Mouse (Mus musculus) embryo, embryonic 10.5 days (tissue): ENCODE measurements around the gene Vcan.

Source experiments
- DNase-seq: peaks from one replicate; pipeline ENCODE4 v3.0.0-alpha.2; 2015; ENCODE audit warnings: low spot score

The Vcan gene

DNA sequence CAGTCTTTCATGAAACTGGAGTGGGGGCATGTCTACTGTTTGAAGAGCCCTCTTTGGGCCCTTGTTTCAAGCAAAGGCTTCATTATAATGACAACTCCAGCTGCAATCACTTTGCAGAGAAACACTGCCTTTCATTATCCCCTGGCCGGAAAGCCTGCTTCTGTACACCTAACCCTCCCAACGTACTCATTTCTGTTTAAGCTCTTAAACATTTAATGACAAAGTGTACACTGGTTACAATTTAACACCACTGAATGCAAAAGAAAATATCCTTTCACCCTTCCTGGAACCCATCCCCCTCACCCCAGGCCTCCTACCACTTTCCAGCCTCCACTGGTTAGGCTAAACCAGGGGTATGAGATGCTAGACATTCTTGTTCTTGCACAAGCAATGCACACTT, 15.8 kb downstream of the Vcan start:
- DNase-seq: peak; percentile 23

DNA sequence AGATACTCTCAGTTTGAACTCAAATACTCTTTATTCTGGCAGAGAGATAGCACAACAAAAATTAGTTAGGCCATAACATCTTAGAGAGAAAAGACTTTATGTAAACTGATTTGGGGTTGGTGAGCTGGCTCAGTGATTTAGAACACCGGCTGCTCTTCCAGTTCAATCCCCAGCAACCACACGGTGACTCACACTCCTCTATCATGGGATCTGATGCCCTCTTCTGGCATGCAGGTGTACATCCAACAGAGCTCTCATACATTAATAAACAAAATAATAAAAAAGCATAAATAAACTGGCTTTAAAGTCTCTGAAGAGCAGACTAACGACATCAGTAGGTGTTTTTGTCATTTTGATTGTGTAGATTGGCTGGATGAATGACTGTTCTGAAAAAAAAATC, 21.8 kb downstream of the Vcan start:
- DNase-seq: no peak

DNA sequence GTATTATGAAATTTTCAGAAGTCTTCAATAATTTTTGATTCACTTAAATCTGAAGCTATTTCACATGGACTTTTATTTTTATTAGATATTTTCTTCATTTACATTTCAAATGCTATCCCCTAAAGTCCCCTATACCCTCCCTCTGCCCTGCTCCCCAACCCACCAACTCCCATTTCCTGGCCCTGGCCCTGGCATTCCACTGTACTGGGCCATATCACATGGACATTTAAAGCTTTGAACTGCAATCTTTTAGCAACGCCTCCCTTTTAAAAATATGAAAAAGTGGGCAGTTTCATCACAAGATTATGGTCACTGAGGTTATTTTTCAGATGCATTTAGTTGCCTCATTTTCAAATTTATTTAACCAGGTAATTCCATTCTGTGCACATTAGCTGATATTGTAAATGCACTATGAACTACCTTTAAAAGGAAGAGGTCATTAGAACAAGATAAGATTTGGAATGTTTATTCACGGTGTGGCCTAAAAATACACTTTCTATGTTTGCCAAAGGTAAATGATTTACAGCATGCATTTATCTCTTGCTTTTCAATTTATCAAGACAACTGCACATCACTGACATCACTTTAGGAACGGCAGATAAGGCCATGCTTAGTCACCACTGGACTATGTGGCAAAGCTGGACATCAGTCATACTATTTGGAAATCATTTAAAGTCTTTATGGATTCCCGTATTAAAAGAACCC, 32.7 kb downstream of the Vcan start:
- DNase-seq: no peak

DNA sequence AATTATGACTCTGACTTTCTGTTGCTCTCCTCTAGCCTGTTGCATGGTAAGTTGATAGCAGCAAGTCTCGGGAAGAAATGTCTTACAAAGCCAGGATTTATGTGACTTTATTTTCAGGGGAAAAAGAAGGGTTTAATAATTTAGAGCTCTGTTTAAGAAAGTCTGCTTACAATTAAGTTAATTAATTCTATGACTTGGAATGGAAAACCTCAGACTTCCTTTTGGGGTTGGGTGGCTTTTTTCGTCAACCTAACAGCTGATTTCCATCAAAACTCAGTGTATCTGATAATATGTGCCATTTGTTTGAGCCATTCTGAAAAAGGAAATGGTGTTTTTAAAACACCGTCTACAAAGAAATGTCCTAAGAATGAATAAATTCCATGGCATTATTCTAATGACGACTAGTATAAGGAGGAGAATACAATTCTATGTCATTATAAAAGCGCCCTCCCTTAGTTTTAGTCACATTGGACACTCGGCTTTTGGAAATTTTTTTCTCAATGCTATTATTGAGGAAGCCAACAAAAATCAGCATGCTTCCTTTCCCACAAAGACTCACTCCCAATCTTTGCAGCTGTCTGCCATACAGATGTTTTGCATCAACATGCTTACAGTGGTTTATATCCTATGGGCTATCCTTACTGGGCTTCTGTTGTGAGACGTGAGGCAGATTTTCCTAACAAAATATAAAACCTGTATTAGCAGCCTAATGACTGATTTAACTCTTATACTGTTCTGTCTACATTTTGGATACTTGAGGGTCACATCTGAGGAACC, 34.0 kb downstream of the Vcan start:
- DNase-seq: no peak

DNA sequence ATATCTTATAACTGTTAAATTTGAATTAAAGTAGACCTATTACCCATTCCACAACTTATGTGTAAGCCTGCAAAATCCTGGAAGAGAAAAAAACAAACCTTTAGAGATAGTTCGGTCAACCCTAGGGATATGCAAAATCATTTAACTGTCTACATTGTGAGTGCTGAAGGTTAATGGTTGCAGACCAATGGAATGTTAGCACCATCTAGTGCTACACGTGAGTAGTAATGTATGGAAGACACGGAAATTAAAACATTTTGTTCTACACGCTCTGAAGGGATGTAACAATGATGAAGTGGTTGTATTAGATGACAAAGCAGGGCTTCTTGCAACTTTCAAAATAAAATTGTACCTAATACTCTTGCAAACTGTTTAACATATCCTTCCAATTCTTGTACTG, 39.9 kb downstream of the Vcan start:
- DNase-seq: no peak

DNA sequence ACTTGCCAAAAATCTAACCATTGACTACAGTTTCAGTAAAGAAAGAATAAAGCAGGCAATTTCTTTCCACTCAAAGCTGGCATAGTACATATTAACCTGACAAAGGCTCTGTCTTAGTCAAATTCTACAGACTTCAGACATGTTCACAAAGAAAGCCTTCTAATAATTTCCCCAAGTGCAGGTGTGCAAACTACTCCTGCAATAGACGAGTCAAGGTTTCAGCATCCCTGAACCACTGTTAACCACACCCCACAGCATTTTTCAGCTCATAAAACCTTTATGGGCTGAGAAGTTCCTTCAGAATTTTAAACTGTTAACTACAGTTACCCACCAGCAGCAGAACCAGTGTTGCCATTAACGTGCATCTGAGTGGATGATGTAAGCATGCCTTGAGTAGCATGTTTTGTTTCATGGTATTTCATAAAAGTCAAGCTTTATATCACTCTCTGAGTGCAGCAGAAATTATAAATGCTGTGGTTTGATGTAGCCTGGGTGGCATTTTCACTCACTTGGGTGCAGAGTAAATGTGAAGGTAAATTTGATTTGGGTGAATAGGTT, 42.2 kb downstream of the Vcan start:
- no peak for DNase-seq

DNA sequence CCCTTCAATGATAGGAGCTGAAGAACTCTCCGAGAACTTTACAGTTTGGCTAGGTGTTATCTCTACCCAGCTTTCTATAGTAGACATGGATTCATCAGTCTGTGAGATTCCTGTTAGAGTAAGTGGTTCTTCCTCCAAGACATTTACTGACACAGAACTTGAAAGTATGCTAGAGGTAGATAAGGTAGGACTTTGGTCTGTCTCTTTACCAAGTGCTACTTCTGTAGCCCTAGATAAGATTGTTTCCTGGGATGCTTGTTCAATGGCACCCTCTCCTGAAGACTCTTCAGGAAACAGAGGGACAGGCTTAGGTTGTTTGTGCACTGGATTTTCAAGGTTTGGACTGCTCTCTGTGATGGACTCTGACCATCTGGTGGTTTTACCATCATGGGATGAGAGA, 49.7 kb downstream of the Vcan start:
- DNase-seq: no peak

DNA sequence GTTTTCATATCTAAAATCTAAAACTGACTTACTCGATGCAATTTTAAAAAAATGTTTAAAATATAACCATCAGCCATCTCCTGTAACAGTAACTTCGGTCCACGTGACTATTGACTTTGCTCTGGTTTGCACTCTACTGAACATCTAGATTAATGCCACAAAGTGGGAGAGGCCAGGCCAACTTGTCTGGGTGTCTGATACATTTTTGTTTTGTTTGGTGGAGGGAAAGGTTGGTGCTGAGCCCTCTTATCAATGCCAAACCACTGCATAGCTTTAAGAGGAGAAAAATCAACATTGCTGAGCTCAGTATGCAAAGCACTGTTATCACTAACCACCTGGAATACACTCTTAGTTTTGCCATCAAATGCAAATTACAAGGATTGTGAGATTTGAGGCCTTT, 58.8 kb downstream of the Vcan start:
- DNase-seq: no peak

DNA sequence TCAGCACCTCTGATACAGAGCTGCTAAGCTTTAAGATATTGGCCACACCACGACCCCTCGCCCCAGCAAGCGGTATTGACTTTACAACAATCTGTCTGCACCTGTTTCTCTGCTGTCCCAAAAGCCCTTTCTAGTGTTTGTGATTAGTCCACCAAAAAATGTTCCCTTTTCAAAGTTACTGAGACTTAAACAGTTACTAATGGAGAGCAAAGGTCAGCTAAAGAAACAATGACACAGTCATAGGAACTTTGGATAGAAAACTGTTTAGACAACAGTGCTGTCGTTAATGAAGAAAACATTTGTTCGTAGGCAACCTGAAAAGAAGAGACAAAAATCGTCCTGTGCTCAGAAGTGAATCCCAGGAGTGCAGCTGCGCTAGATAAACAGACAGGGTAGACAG, 60.1 kb downstream of the Vcan start:
- no peak for DNase-seq

DNA sequence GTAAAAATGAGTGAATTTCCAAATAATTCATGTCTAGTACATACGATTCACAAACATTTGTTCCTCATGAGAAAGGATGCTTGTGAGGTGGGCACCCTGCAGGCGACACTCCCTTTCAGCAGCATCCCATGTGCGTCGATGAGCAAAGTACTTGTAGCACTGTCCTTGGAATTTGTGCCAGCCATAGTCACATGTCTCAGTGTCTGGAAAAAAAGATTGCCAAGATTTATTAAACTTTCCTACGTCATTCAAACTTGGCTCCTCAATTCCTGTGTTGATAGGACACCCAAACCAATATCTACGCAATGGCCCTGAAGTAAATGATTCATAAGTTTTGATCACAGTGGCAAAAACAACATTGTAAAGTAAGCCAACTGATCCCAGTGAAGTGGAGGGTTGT, 62.6 kb downstream of the Vcan start:
- no peak for DNase-seq

DNA sequence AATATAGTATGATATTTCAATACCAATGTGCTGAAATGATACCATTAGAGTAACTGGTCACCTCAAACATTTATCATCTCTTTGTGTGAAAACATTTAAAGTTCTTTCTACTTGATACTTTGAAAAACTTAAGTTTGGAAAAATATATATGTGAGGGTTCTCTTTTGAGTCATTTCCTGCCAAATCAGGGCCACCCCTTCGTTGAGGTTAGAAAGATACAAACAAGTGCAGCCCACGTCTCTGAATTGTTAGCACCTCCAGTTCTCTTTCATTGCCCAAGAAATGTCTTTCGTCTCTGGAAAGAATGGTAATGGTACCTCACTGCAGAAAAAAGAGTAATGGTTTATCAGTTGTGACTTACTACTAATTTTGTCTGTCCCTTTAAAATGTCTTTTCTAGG, 71.8 kb downstream of the Vcan start:
- DNase-seq: no peak

DNA sequence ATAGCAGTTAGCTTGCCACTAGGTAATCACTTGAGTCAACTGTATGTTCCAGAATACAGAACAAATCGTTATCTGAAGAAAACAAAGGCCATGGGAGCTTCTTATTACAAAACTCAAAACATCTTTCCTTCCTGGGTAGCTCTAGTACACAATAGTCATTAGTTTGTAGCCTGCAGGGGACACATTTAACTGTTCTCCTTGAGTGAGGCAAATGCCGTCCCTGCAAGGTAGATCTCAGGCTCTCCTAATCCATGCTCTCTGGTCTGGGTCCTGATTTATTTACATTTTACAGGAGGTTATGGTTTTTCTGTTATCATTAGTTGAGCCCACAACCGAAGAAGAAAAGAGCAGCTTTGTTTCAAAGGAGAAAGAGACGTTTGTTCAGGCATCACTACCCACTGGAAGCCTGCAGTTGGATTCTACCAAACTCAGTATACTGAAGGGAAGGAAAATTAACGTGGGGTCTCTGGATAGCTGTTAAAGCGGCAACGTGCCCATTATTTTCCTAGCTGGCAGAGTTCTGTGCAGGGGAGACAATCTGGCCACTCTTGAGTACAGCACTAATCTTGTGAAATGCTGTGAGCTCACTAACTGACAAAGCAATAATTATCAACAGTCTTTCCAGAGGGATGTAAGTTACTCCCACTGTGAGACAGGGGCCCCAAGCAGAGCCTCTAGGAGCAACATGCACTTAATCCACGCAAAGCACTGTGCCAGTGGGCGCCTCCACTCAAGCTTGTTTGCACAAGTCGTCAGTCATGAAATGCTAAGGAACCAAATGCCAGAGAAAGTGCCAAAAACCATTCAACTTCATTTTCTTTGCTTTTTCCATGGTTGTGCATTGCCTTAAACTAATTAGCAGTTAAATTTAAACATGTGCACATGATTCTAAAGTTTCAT, 73.1 kb downstream of the Vcan start:
- DNase-seq: no peak

DNA sequence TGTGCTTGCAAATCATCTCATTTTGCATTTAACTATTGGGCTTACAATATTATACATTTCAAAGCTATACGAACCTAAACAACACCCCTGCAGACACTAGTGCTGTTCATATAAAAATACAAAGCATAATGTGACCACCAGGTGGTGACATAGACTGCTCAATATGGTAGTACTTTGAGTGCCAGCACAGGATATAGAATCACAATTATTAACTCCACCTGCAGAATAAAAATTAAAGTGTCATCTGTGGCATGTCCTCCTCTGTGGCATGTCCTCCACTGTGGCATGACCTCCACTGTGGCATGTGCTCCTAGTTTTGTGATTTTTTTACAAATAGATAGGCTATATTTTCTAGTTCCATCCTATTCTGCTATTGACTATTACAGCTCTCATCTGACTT, 74.2 kb downstream of the Vcan start:
- DNase-seq: peak; percentile 51

DNA sequence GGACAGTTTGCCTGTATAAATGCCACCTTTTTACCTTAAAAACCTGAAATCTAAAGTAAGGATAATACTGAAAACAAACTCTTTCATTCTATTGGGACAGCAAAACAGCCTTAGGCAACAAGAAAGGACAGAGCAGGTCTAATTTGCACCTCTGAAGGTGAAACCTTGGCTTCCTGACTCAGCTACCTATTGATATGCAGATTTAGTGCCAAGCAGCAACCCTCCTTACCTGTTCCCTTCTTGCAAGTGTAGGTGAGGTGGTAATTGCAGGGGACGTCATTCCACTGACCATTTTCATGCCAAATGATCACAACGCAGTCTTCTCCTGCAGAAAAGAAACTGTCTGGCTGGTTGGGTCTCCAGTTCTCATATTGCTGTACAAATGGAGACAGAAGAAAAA, 80.6 kb downstream of the Vcan start:
- no peak for DNase-seq

DNA sequence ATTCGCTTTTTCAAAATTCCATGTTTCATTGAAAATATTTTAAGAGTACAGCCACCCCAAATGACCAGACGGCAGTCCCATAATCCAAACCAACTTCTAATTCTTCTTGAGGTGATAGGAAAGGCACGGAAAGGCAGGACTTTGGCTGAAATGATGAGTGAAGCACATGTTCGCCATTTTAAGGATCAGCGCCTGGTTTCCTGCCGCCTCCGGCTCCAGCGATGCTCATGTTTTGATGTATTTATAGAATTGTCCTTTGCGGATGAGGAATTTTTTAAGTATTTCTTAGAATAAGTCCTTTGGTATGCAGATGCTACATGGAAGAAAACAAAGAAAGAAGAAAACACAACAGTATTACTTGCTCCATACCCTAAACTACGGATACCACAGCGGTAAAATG, 85.3 kb downstream of the Vcan start:
- no peak for DNase-seq

DNA sequence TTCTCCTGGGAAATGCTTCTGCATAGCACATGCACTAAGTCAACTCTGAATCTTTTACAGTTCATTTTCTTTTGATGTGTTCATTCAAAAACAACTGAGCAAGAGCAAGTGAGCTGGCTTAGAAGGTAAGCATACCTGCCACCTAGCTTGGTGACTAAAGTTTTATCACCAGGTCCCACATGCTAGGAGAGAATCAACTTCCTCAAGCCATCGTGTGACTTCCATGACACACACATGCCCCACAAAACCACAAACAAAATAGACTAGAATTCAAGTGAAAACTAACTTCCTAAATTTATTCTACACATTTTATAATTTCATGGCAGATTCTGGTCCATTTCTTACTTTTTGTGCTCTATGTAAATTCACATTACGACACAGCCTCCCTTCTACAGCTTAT, 89.0 kb downstream of the Vcan start:
- no peak for DNase-seq

DNA sequence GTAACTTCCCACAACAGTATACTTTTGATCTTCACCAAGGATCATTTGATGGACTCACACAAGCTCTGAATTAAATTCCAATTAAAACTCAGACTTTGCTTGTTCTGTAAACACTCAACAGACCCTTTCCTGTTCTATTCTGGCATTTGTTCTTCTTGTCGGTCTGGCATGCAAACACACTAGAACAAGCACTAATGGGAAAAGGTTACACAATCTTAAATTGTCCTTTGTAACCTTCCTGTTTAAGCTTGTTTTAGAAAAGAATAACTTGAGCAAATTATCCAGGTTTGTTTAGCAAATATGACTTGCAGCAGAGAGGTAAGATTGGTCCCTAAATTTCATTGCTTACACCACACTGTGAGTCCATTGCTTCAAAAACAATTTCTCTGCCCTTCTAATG, 89.5 kb downstream of the Vcan start:
- DNase-seq: no peak

DNA sequence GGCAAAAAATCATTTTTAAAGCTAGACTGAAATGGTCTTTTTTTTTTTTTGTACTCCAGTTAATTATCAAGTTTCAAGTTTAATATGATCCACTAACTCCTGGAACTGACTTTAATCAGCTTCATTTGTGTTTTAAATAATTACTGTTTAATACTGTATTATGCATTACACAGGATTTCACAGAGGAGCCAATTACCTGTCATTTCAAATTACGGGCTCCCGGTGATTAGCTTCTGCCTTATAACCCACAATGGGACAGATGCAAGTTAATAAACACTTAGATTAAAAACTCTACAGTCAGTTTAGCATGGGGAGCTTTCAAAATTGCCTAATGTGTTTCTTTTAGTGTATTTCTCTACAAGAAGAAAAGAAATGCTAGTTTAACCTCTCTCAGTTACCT, 96.7 kb downstream of the Vcan start:
- no peak for DNase-seq

DNA sequence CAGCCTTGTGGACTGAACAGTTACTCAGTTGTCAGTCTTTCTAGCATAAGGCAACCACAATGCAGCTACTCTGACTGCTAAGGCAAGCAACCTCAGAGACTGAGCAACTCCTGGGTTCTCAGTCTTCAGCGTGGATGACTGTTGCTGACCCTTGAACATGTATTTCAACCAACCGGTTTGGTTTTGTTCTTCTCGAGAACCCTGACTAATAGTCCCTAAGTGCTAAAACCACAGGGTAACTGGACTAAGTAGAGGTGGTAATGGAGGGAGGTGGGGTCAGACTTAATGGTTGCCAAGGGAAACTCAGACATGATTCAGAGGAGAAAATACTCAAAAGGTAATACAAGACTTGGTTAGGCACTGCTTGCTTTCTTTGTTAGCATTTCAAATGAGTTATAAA, 105.3 kb downstream of the Vcan start:
- DNase-seq: no peak

DNA sequence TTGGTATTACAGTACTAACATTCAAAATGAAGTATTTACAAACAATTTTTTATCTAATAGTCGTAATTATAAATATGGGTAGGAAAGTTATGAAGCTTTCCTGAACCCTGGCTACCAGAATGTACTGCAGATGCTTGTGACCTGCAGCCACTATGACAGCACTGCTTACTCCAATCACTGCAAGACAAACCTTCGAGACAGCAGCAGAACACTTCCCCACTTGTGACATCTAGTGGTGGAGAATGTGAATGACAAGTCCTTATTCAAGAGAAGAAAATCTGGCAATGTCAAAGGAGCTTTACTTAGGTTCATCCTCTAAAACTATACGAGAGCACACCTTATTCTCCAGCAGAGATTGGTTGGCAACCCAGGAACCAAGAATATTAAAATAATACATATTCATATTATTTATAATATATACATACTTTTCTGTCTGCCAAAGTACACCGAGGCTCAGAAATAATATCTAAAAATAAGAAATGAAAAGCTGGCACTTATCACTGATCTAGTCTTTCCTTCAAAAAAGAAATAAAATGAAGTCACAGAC, 108.1 kb downstream of the Vcan start:
- peak; percentile 85 for DNase-seq

DNA sequence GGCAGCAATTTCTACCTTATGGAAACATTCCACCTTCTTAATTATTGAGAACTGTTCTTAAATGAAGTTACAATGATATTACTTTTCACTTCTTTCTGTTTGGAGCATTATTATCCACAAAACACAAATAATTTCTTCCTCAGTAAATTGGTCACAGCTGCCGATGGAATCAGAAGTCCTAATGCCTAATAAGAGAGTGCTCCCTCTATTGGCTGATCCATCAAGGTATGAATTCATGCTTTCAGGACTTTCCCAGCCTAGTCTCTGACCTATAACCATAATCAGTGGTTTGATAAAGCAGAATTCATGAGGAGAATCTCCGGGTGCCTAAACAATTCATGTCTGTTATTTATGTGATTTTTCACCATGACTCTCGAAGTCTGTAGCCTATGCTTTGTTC, 123.2 kb downstream of the Vcan start:
- no peak for DNase-seq

DNA sequence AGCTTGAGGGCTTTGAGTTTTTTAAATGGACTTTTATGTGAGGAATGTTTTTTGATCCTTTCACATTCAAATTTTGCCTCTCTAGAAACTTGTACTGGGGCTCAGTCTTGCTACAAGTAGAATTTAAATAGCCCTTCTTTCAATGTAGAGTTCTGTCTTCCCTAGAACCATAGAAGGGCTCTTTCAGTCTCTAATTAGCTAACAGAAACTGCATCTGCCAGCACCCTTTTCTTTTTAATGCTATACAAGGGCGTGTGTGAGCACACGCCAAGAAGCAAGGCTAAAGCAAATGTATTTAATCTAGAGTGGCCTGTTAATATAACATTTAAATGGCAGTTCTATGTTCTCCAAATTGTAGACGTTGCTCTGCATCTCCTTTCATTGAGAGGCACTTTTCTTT, 134.9 kb downstream of the Vcan start:
- no peak for DNase-seq
